Mouse (Mus musculus): Measurements from ENCODE around the gene Lipc. TPM values are rescaled to one million over a fixed set of nuclear protein-coding genes. Genes with fewer than 3 reads are reported as not detected.

Lipc gene
- polyA plus RNA-seq, 1 experiment from 2014 or later: 0.21 TPM

DNA sequence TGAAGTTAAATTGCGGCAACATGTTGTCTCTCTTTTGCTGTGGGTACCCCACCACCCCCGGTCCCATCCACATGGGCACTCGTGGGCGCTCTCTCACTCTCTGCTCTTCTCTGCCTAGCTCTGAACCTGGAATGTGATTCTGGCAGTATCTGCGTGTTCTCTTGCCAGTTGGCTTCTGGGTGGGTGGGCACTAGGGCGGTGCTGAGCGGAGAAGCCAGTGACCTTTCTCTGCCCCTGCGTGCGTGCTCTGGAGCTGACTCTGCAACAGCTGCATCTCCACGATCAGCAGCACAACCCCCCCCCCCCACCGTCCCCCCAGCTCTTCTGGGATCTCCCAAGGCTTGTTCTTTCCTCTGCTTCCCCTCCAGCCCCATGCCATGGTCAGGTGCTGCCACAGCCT is 144.3 kb downstream of the Lipc start:
- WGBS: 58% methylated on average over 11 of the region's 11 CpGs
- Histone ChIP-seq H3K9ac (no peak overlapping the region), H3K9me3 (no peaks in the 10 kb centered on the region), H3K4me3 (no peak overlapping the region), H3K4me1 (peaks cover 29% of the 10 kb centered on the region), H3K27me3 (replicated peaks) (no peaks in the 10 kb centered on the region), H3K4me2 (no peak overlapping the region), H3K27ac (replicated peaks) (no peak overlapping the region), H3K36me3 (no peaks in the 10 kb centered on the region)
- ATAC-seq (ENCODE audit: extremely low read depth, insufficient number of reproducible peaks, low FRiP score, low TSS enrichment): no peak

DNA sequence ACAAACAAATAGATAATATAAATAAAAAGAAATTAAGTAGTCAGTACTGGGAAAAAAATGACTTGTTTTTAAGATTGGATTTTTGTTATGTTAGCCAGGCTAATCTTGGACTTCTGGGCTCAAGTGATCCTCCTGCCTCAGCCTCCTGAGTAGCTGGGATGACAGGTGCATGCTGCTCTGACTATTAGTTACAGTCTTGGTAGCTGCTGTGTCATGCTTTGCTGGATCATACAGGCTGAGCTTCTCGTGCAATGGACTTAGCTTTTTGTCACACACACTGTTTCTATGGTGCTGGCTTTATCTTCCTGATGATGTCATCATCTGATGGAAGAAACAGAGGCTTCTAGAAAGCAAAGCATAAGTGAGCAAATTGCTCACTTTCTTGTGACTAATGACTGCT is 146.0 kb downstream of the Lipc start:
- Histone ChIP-seq H3K4me2 (no peak overlapping the region), H3K4me3 (no peak overlapping the region), H3K4me1 (peaks cover 18% of the 10 kb centered on the region), H3K36me3 (no peaks in the 10 kb centered on the region), H3K27ac (replicated peaks) (no peak overlapping the region), H3K9ac (no peak overlapping the region), H3K27me3 (replicated peaks) (no peaks in the 10 kb centered on the region), H3K9me3 (no peaks in the 10 kb centered on the region)
- no peak for ATAC-seq (ENCODE audit: extremely low read depth, insufficient number of reproducible peaks, low FRiP score, low TSS enrichment)
- WGBS: 44% methylated on average over 1 of the region's 1 CpGs

DNA sequence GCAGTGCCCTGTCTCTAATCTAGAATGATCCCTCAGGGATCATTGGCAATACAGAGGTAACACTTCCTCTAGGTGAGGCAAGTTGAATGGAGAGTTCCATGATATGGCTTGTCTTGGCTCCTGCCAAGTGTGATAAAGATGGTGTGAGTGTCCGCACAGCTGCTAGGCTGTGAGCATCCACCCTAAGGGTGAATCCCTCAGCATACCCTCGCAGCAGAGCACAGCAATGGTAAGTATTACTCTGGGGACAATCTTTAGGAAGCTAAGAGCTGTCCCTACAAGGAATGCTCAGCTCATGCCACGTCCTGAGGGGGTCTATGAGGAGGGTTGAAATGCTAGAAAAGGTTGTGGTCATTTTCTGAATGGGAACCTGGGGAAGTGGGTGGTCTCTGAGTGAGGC is 149.2 kb downstream of the Lipc start:
- Histone ChIP-seq H3K27me3 (replicated peaks) (no peaks in the 10 kb centered on the region), H3K9me3 (no peaks in the 10 kb centered on the region), H3K9ac (no peak overlapping the region), H3K36me3 (no peaks in the 10 kb centered on the region), H3K27ac (replicated peaks) (no peak overlapping the region), H3K4me1 (peaks cover 17% of the 10 kb centered on the region), H3K4me2 (no peak overlapping the region), H3K4me3 (no peak overlapping the region)
- ATAC-seq (ENCODE audit: extremely low read depth, insufficient number of reproducible peaks, low FRiP score, low TSS enrichment): no peak
- WGBS: 68% methylated on average over 3 of the region's 3 CpGs

DNA sequence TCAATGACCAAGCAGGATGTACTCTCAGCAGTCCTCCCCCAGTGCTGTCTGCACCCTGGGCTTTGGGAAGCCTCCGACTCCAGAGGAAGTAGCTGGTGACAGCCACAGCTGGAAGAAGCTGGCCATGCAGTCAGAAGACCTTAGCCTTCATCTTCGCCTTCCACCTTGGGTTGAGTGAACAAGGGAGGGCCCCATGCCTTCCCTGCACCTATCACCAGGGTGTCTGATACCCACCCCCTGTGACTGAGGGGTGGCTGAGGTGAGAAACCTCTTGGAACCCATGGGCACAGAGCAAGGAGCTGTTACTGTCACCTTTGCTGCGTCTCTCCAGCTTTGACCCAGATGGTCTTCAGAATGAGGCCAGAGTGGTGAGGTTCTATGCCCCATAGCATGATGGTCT is 150.3 kb downstream of the Lipc start:
- Histone ChIP-seq H3K27me3 (replicated peaks) (no peaks in the 10 kb centered on the region), H3K4me2 (no peak overlapping the region), H3K4me1 (peaks cover 12% of the 10 kb centered on the region), H3K4me3 (no peak overlapping the region), H3K9ac (no peak overlapping the region), H3K36me3 (no peaks in the 10 kb centered on the region), H3K27ac (replicated peaks) (no peak overlapping the region), H3K9me3 (no peaks in the 10 kb centered on the region)
- no peak for ATAC-seq (ENCODE audit: extremely low read depth, insufficient number of reproducible peaks, low FRiP score, low TSS enrichment)
- WGBS: 70% methylated on average over 3 of the region's 3 CpGs

DNA sequence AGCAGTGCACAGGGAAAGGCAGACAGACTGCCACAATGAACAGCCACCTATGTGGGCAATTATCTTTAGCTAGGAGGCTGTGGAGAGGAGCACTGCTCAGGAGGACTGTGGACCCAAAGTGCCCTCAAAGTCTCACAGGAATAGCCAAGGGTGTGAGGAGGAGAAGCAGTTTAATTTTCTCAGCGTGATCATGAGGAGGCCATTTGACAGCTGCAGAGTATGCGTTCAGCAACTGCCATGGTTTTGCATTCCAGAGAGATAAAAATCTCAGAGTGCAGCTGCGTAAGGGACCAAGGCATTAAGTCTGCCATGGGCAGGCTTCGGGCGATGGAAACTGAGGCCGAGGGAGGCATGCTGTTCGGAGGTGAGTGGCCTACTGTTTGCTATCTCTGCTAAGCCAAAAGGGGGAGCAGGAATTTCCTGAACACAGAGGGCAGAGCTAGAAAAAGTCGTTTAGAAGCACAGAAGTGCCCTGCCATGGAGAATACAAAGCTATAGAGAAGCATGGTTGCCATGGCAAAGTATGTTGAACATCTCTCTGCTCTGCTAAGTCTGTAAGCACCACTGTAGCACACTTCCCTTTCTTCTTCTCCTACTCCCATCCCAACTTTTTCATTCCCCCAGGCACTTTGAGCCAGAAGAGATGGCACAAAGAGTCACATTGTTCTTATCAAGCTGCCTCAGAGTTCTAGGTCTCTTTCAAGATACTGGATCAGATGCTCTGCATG is 151.3 kb downstream of the Lipc start:
- H3K36me3 ChIP-seq: no peaks in the 10 kb centered on the region
- peaks cover 12% of the 10 kb centered on the region for H3K4me1 ChIP-seq
- no peak overlapping the region for H3K27ac ChIP-seq (replicated peaks)
- no peaks in the 10 kb centered on the region for H3K9me3 ChIP-seq
- WGBS: 38% methylated on average over 8 of the region's 8 CpGs
- no peak for ATAC-seq (ENCODE audit: extremely low read depth, insufficient number of reproducible peaks, low FRiP score, low TSS enrichment)
- no peaks in the 10 kb centered on the region for H3K27me3 ChIP-seq (replicated peaks)
- H3K4me2 ChIP-seq: no peak overlapping the region
- no peak overlapping the region for H3K4me3 ChIP-seq
- H3K9ac ChIP-seq: no peak overlapping the region

DNA sequence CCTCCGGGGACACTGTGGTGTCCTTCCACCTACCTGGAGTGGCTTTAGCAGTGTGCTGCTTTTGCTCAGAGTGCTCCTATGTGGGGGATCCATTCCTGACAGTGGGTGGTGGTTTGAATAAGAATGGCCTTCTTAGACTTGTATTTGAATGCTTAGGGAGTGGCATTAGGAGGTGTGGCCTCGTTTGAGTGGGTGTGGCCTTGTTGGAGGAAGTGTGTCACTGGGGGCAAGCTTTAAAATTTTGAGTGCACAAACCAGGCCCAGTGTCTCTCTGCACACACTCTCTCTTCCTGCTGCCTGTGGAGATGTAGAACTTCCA is 156.6 kb downstream of the Lipc start:
- H3K9me3 ChIP-seq: no peaks in the 10 kb centered on the region
- H3K36me3 ChIP-seq: no peaks in the 10 kb centered on the region
- 56% methylated on average over 2 of the region's 2 CpGs for WGBS
- H3K4me1 ChIP-seq: peaks cover 6% of the 10 kb centered on the region
- no peaks in the 10 kb centered on the region for H3K27me3 ChIP-seq (replicated peaks)
- H3K9ac ChIP-seq: no peak overlapping the region
- no peak overlapping the region for H3K27ac ChIP-seq (replicated peaks)
- no peak overlapping the region for H3K4me2 ChIP-seq
- H3K4me3 ChIP-seq: no peak overlapping the region
- no peak for ATAC-seq (ENCODE audit: extremely low read depth, insufficient number of reproducible peaks, low FRiP score, low TSS enrichment)

DNA sequence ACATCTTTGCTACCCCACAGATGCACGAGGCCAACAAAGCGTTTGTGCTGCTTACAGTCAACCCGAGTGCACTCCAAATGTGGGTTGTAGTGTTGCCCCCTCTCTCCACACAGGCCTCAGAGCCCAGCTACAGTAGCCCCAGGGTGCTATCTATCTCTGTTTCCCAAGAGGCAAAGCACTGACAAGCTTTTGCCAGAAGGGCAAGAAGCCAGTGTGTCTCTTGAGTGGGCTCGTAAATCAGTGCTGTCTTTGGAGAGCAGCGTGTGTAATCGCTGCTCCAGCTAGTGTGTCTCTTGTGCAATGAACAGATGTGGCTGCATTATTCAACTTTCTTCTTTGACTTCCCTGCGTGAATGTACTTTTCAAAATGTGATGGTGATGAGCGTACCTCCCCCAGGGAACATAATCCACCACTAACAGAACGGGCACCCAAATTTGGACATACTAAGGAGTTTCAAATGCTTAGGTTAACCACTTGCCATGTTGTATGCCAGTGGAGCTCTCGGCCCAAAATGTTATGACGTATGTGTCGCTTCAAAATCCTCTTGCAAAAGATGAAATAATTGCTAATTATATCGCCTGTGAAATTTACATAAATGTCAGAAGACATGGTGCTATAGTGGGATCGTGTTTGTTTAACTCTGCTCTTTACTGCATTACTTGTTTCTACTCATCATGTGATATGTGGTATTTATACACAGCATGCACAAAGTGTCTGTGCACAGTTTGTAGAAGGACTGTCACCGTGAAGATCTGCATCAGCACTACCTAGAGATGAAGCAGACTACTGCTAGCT is 157.2 kb downstream of the Lipc start:
- H3K27me3 ChIP-seq (replicated peaks): no peaks in the 10 kb centered on the region
- H3K27ac ChIP-seq (replicated peaks): no peak overlapping the region
- no peak overlapping the region for H3K4me2 ChIP-seq
- ATAC-seq (ENCODE audit: extremely low read depth, insufficient number of reproducible peaks, low FRiP score, low TSS enrichment): no peak
- WGBS: 75% methylated on average over 15 of the region's 15 CpGs
- H3K4me3 ChIP-seq: no peak overlapping the region
- H3K9ac ChIP-seq: no peak overlapping the region
- H3K4me1 ChIP-seq: peaks cover 5% of the 10 kb centered on the region
- H3K9me3 ChIP-seq: no peaks in the 10 kb centered on the region
- no peaks in the 10 kb centered on the region for H3K36me3 ChIP-seq

DNA sequence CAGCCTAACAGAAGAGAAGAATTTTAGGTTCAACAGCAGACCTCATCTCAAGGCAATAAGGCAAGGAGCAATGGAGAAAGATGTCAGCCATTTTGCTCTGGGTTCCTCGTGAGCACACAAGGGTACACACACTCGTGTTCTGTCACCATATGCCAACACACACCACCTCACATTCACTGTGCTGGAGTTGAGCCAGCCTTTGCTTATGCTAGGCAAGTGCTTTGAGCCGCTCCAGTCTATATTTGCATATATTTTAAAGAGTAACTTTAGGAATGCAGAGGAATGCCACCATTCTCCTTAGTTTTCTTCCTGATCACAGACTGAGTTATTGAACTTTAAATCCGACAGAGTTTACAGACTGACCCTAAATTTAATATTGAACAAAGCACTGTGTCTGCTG is 161.4 kb downstream of the Lipc start:
- WGBS: 84% methylated on average over 4 of the region's 4 CpGs
- no peak for ATAC-seq (ENCODE audit: extremely low read depth, insufficient number of reproducible peaks, low FRiP score, low TSS enrichment)

DNA sequence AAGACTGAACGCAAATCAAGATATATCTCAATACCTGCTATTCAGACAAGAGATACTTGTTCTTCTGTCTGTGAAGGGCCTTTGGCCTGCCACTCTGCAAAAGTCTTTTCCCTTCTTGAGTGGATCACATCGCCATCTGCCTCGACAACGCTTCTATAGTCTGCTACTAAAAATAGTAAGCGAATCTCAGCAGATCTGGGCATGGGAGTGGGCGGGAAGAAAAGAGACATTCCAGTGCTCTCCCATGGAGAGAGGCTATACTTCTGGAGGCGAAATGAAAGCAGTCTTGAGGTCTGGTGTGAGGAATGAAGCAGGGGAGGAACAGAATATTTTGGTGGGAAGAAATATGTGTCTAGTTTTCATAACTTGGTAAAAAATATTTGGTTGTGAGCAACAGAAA is 163.3 kb downstream of the Lipc start:
- WGBS: 57% methylated on average over 7 of the region's 7 CpGs
- H3K4me1 ChIP-seq: peaks cover 3% of the 10 kb centered on the region; the same call in 1 of the 2 replicates
- H3K27me3 ChIP-seq (replicated peaks): no peaks in the 10 kb centered on the region
- no peak overlapping the region for H3K27ac ChIP-seq (replicated peaks)
- no peak overlapping the region for H3K4me2 ChIP-seq
- H3K4me3 ChIP-seq: no peak overlapping the region
- no peaks in the 10 kb centered on the region for H3K36me3 ChIP-seq
- no peaks in the 10 kb centered on the region for H3K9me3 ChIP-seq
- ATAC-seq (ENCODE audit: extremely low read depth, insufficient number of reproducible peaks, low FRiP score, low TSS enrichment): no peak
- H3K9ac ChIP-seq: no peak overlapping the region

More for the DNA sequence above, 161.4 kb downstream of the Lipc start:
- no peaks in the 10 kb centered on the region for H3K36me3 ChIP-seq
- H3K4me3 ChIP-seq: no peak overlapping the region
- no peak overlapping the region for H3K27ac ChIP-seq (replicated peaks)
- no peaks in the 10 kb centered on the region for H3K27me3 ChIP-seq (replicated peaks)
- H3K4me2 ChIP-seq: no peak overlapping the region
- no peaks in the 10 kb centered on the region for H3K9me3 ChIP-seq
- H3K4me1 ChIP-seq: peaks cover 5% of the 10 kb centered on the region
- no peak overlapping the region for H3K9ac ChIP-seq

DNA sequence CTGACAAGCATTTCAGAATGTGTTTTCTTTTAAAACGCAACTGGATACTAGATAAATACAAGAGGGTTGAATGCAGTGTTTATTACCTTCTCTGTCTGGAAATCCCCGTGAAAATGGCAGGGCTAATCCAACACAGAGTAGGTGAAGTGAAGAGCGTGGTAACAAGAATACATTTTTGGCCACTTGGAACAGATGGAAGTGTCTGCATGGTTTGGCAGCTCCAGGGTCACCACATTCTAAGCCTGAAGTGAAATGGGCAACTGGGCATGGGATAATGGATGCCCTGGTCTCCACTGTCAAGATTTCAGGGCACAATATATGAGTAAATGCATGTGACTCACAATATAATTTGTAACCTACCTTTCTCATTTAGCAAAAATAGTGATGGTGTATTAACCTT is 169.8 kb downstream of the Lipc start:
- Histone ChIP-seq H3K9ac (no peak overlapping the region), H3K9me3 (no peaks in the 10 kb centered on the region), H3K27me3 (replicated peaks) (no peaks in the 10 kb centered on the region), H3K4me3 (no peak overlapping the region), H3K4me1 (peaks cover 17% of the 10 kb centered on the region), H3K36me3 (peaks cover 35% of the 10 kb centered on the region), H3K27ac (replicated peaks) (no peak overlapping the region), H3K4me2 (no peak overlapping the region)
- ATAC-seq (ENCODE audit: extremely low read depth, insufficient number of reproducible peaks, low FRiP score, low TSS enrichment): no peak
- WGBS: 86% methylated on average over 3 of the region's 3 CpGs

DNA sequence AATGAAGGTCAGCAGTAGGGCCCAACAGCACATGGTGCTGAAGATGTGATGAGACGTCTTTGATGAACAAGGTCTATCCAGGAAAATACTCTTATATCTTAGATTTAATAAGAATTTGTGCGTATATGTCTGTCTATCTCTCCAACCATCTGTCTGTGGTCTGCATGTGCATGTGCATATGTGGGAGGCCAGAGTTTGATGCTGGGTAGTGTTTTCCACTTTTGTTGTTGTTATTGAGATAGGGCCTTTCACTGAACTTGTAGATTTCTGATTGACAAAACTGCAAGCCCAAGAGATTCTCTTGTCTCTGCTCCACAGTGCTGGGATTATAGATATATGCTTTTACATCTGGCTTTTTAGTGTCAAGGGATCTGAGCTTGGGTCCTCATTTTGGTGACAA is 176.5 kb downstream of the Lipc start:
- no peak overlapping the region for H3K4me3 ChIP-seq
- no peak overlapping the region for H3K4me2 ChIP-seq
- WGBS: 89% methylated on average over 2 of the region's 2 CpGs
- ATAC-seq (ENCODE audit: extremely low read depth, insufficient number of reproducible peaks, low FRiP score, low TSS enrichment): no peak
- H3K4me1 ChIP-seq: peaks cover 13% of the 10 kb centered on the region
- no peaks in the 10 kb centered on the region for H3K9me3 ChIP-seq
- H3K36me3 ChIP-seq: peaks cover 63% of the 10 kb centered on the region
- no peaks in the 10 kb centered on the region for H3K27me3 ChIP-seq (replicated peaks)
- H3K9ac ChIP-seq: no peak overlapping the region
- no peak overlapping the region for H3K27ac ChIP-seq (replicated peaks)

DNA sequence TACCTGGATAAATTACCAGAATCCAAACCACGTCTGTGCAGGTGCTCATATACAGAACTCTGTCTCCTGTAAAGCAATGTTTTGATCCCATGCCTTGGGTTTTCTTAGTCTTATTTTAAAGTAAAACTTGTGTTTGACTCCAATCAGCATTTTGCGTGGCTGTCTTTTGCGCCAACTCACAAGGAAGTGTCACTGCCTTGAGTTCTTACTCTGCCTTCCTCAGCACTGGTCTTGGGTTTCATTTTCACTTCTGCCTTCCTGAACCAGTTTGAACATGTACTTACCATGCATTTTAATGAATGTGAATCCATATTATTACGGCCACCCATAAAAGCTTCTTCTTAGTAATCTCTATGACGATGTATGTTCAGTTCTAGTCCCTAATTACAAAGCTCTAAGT is 191.1 kb downstream of the Lipc start:
- WGBS: 89% methylated on average over 5 of the region's 5 CpGs
- ATAC-seq (ENCODE audit: extremely low read depth, insufficient number of reproducible peaks, low FRiP score, low TSS enrichment): no peak
- Histone ChIP-seq H3K4me3 (no peak overlapping the region), H3K27me3 (replicated peaks) (no peaks in the 10 kb centered on the region), H3K4me1 (0 out of 2 replicates have a peak, but pooled peaks cover 5% of the 10 kb centered on the region), H3K27ac (replicated peaks) (no peak overlapping the region), H3K36me3 (peaks cover 79% of the 10 kb centered on the region), H3K9me3 (no peaks in the 10 kb centered on the region), H3K9ac (no peak overlapping the region), H3K4me2 (no peak overlapping the region)

All from heart, embryonic 13.5 days (tissue).